Mouse (Mus musculus): ENCODE data around the gene Bcl2l1. TPM values are rescaled to one million over a fixed set of nuclear protein-coding genes. Genes with fewer than 3 reads are reported as not detected.

Gene Bcl2l1
- polyA plus RNA-seq, 1 experiment = 142 TPM

- no peak for TF ChIP-seq CTCF (IDR thresholded peaks at IDR 0.05; ENCODE audit: borderline replicate concordance, insufficient read depth, low read depth, low read length)
- TF ChIP-seq POLR2A (IDR thresholded peaks at IDR 0.05; ENCODE audit: borderline replicate concordance, insufficient read depth, low read length) = no peak
- no peaks in the 10 kb centered on the region for H3K27me3 ChIP-seq (ENCODE audit: control insufficient read depth, insufficient read depth, low read length)
- H3K27ac ChIP-seq (ENCODE audit: insufficient read depth, low read length) = no peak overlapping the region
- H3K4me3 ChIP-seq (replicated peaks; ENCODE audit: insufficient read depth, low read depth, low read length) = no peak overlapping the region
- DNase-seq = no peak
- WGBS = 63% methylated on average over 17 of the region's 17 CpGs
- peaks cover 22% of the 10 kb centered on the region for H3K4me1 ChIP-seq (ENCODE audit: control insufficient read depth, insufficient read depth, low read length)
Observed at GRCm38 (mm10) chr2:152756474-152757393, 74.8 kb downstream of the Bcl2l1 start.

- no peak for DNase-seq
- Histone ChIP-seq H3K27me3 (ENCODE audit: control insufficient read depth, insufficient read depth, low read length) (no peaks in the 10 kb centered on the region), H3K4me1 (ENCODE audit: control insufficient read depth, insufficient read depth, low read length) (peaks cover 18% of the 10 kb centered on the region), H3K4me3 (replicated peaks; ENCODE audit: insufficient read depth, low read depth, low read length) (no peak within 1 kb of the TSS), H3K27ac (ENCODE audit: insufficient read depth, low read length) (no peak within 1 kb of the TSS)
- TF ChIP-seq CTCF (IDR thresholded peaks at IDR 0.05; ENCODE audit: borderline replicate concordance, insufficient read depth, low read depth, low read length) = no peak
- TF ChIP-seq POLR2A (IDR thresholded peaks at IDR 0.05; ENCODE audit: borderline replicate concordance, insufficient read depth, low read length) = no peak
- WGBS = 34% methylated on average over 30 of the region's 30 CpGs
Observed at GRCm38 (mm10) chr2:152753944-152754711, 77.4 kb downstream of the Bcl2l1 start, which contains the start of gene Cox4i2. Gene Cox4i2 (plus strand): TSS chr2:152754173.

GRCm38 (mm10) chr2:152742435-152742834, 89.1 kb downstream of the Bcl2l1 start:
- TF ChIP-seq CTCF (IDR thresholded peaks at IDR 0.05; ENCODE audit: borderline replicate concordance, insufficient read depth, low read depth, low read length) (peak; percentile 33; the same call in 1 of the 2 replicates), POLR2A (IDR thresholded peaks at IDR 0.05; ENCODE audit: borderline replicate concordance, insufficient read depth, low read length) (no peak)
- Histone ChIP-seq H3K27ac (ENCODE audit: insufficient read depth, low read length) (no peak overlapping the region), H3K4me3 (replicated peaks; ENCODE audit: insufficient read depth, low read depth, low read length) (no peak overlapping the region), H3K27me3 (ENCODE audit: control insufficient read depth, insufficient read depth, low read length) (no peaks in the 10 kb centered on the region), H3K4me1 (ENCODE audit: control insufficient read depth, insufficient read depth, low read length) (peaks cover 7% of the 10 kb centered on the region; the same call in 1 of the 2 replicates)
- WGBS = 40% methylated on average over 10 of the region's 10 CpGs
- DNase-seq = no peak

DNA sequence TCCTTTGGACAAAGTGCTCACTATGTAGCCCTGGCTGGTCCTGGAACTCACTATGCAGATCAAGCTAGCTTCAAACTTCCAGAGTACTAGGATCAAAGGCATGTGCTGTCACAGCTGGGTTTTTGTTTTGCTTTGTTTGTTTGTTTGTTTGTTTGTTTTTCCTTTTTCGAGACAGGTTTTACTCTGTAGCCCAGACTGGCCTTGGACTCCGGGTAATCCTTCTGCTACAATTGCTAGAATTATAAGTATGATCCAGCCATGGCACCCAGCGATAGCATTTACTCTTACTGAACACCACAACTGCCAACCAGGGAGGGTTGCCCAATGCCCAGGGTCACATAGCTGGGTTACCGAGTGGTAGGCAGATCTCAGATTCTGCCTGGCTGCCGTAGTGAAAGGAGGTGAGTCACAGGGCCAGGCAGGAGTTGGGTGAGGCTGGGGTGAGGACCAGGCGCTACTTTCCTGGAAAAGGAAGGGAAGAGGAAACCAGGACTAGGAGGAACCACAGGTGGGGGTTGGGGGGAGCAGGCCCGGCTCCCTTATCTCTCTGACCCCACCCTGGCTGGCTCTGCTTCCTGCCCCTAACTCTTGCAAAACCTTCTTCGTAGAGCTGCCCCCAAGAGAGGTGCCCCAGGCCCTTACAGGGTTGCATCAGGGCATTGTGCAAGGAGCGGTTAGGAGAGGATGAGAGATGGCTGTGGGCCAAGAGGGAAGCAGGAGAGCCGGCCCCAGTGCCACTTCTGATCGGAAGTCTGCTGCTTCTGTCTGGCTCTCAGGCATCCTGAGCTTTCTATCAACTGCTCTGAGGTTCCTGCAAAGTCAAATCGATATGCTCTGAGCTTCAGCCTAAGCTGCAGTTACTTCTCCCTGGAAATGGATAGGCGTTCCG, 90.1 kb downstream of the Bcl2l1 start:
- no peak for TF ChIP-seq CTCF (IDR thresholded peaks at IDR 0.05; ENCODE audit: borderline replicate concordance, insufficient read depth, low read depth, low read length)
- TF ChIP-seq POLR2A (IDR thresholded peaks at IDR 0.05; ENCODE audit: borderline replicate concordance, insufficient read depth, low read length) = no peak
- no peak for DNase-seq

DNA sequence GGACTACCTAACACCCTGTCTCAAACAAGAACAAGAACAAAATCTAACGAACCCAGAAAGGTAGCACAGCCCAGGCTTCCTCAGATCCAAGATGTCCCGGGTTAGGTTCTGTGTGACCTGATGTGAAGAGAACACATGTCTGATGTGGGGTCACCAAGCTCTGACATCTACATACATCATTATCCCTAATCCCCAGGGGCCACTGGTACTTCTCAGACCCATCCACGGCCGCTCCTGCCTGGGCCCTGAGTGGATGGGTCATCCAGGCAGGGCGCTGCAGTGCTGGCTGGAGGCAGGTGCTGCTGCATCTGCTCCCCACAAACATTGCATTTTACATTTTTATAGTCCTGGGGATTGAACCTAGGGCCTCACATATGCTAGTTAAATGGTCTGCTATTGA, 91.0 kb downstream of the Bcl2l1 start:
- H3K27me3 ChIP-seq (ENCODE audit: control insufficient read depth, insufficient read depth, low read length) = no peaks in the 10 kb centered on the region

More for the DNA sequence above, 90.1 kb downstream of the Bcl2l1 start:
- WGBS = 60% methylated on average over 14 of the region's 14 CpGs
- Histone ChIP-seq H3K27me3 (ENCODE audit: control insufficient read depth, insufficient read depth, low read length) (no peaks in the 10 kb centered on the region), H3K27ac (ENCODE audit: insufficient read depth, low read length) (no peak overlapping the region), H3K4me1 (ENCODE audit: control insufficient read depth, insufficient read depth, low read length) (peaks cover 14% of the 10 kb centered on the region; the same call in 1 of the 2 replicates), H3K4me3 (replicated peaks; ENCODE audit: insufficient read depth, low read depth, low read length) (no peak overlapping the region)

DNA sequence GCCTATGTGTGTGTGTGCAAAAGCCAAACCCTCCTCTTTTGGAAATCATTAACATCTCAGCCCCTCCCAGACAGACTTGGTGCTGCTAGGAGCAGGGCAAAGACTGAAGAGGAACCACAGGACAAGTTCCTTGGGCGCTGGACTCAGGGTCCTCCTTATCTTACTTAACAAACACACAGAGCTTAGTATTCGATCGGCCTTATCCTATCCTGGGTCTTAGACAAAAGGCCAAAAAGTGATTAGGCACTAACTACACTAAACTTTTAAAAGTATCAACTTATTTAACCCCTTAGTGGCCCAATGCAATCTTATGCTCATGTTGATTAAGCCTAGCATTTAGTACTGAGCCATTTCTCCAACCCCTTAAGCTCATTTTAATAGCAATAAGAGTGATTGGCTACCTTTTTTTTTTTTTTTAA, 91.7 kb downstream of the Bcl2l1 start:
- Histone ChIP-seq H3K27ac (ENCODE audit: insufficient read depth, low read length) (peak overlapping the region; percentile 28; the same call in 1 of the 2 replicates), H3K4me1 (ENCODE audit: control insufficient read depth, insufficient read depth, low read length) (peaks cover 16% of the 10 kb centered on the region; the same call in 1 of the 2 replicates), H3K27me3 (ENCODE audit: control insufficient read depth, insufficient read depth, low read length) (no peaks in the 10 kb centered on the region), H3K4me3 (replicated peaks; ENCODE audit: insufficient read depth, low read depth, low read length) (no peak overlapping the region)
- no peak for TF ChIP-seq POLR2A (IDR thresholded peaks at IDR 0.05; ENCODE audit: borderline replicate concordance, insufficient read depth, low read length)
- no peak for TF ChIP-seq CTCF (IDR thresholded peaks at IDR 0.05; ENCODE audit: borderline replicate concordance, insufficient read depth, low read depth, low read length)
- DNase-seq = no peak
- WGBS = 91% methylated on average over 3 of the region's 3 CpGs

More for the DNA sequence above, 91.0 kb downstream of the Bcl2l1 start:
- Histone ChIP-seq H3K4me1 (ENCODE audit: control insufficient read depth, insufficient read depth, low read length) (peaks cover 16% of the 10 kb centered on the region; the same call in 1 of the 2 replicates), H3K27ac (ENCODE audit: insufficient read depth, low read length) (no peak overlapping the region), H3K4me3 (replicated peaks; ENCODE audit: insufficient read depth, low read depth, low read length) (no peak overlapping the region)
- no peak for TF ChIP-seq POLR2A (IDR thresholded peaks at IDR 0.05; ENCODE audit: borderline replicate concordance, insufficient read depth, low read length)
- no peak for TF ChIP-seq CTCF (IDR thresholded peaks at IDR 0.05; ENCODE audit: borderline replicate concordance, insufficient read depth, low read depth, low read length)
- WGBS = 97% methylated on average over 5 of the region's 5 CpGs
- DNase-seq = no peak
